7 mouse cellular contexts compared by ENCODE assay signal in the genomic region with DNA sequence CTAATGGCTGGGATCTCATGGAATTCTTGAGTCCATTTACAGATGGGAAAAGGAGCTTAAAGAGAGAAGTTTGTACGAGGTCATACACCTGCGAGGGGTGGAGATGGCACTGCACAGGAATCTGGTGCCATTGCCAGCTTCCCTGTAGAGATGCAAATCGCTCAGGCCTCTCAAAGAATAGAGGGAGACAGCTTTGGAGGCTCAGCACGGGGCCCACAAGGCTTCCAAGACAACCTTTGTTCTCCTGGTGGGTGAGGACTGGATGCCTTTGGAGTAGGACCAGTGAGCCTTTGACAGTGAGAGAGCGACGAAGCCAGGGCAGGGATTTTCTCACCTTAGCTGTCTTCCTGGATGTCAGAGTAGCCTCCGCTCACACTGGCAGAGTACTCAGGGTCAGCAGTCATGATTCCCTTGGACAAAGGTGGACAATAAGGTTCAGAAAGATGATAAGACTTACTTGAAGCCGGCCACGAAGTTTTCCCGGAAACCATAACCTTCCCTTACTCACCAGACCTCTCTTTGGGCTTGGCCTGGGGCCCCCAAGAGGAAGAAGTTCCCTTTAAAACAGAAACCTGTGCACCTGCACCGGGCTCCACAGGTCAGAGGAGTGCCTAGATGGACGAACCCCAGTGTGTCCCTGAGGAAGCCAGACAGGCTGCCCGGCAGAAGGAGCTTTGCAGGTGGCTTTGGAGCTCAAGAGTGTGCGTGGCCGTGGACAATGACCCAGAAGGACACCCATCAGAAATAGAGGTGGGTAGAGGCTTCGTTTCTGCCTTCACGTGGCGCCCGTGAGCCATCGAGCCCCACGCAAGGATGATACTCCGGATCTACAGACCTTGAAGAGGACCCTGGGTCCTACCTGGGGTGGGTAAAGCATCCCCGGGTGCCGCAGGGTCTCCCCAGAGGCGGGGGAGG. TPM values are rescaled to one million over a fixed set of nuclear protein-coding genes. Genes with fewer than 3 reads are reported as not detected.
DNase-seq lines count a peak whose midpoint lies in the region; ATAC-seq lines count a peak whose summit lies in the region.

Gene Tmem74b (plus strand): TSS at position 778 of the 915 bp plus-strand sequence.

- peaks cover 15% of the 10 kb centered on the region for H3K4me1 ChIP-seq in forebrain, embryonic 16.5 days (replicated peaks; ENCODE audit: control insufficient read depth, insufficient read depth, low read length)
- H3K4me1 ChIP-seq in liver, embryonic 15.5 days (replicated peaks) = peaks cover 6% of the 10 kb centered on the region

- no peak for DNase-seq in left cerebral cortex, postnatal 36 days (ENCODE audit: low spot score in 2 of 2)
- no peak for DNase-seq in left cerebral cortex, adult 9 months (ENCODE audit: low spot score in 2 of 2)
- peak; percentile 10 to 16 for DNase-seq in cerebellum, postnatal 10 days
- DNase-seq in testis, postnatal 10 days (ENCODE audit: low spot score) = no peak

- H3K36me3 ChIP-seq in forebrain, embryonic 16.5 days (ENCODE audit: control insufficient read depth, insufficient read depth) = no peaks in the 10 kb centered on the region
- no peaks in the 10 kb centered on the region for H3K36me3 ChIP-seq in liver, embryonic 15.5 days (replicated peaks)

- no peaks in the 10 kb centered on the region for H3K9me3 ChIP-seq in forebrain, embryonic 16.5 days (ENCODE audit: control insufficient read depth, low read length)
- H3K9me3 ChIP-seq in liver, embryonic 15.5 days (replicated peaks) = no peaks in the 10 kb centered on the region

- H3K9ac ChIP-seq in forebrain, embryonic 16.5 days (replicated peaks; ENCODE audit: low read depth, low read length) = peak within 1 kb of the TSS; percentile 96
- no peak within 1 kb of the TSS for H3K9ac ChIP-seq in liver, embryonic 15.5 days

- no peaks in the 10 kb centered on the region for H3K27me3 ChIP-seq in forebrain, embryonic 16.5 days (replicated peaks; ENCODE audit: control insufficient read depth, insufficient read depth, low read length)
- H3K27me3 ChIP-seq in liver, embryonic 15.5 days = peaks cover 72% of the 10 kb centered on the region

- intact Hi-C loops in left cerebral cortex, postnatal 36 days (cut with DNase I) = no loop called here

- peak within 1 kb of the TSS; percentile 89 for H3K4me2 ChIP-seq in forebrain, embryonic 16.5 days (ENCODE audit: low read length)
- peak within 1 kb of the TSS; percentile 68 for H3K4me2 ChIP-seq in liver, embryonic 15.5 days

- H3K4me3 ChIP-seq in forebrain, embryonic 16.5 days (replicated peaks; ENCODE audit: low read length) = peak within 1 kb of the TSS; percentile 77
- H3K4me3 ChIP-seq in liver, embryonic 15.5 days (replicated peaks) = peak within 1 kb of the TSS; percentile 47

- ATAC-seq in forebrain, embryonic 16.5 days = no peak; the same call in 1 of the 2 replicates
- 0 out of 2 replicates have a peak, but pooled peaks have one; percentile 9 for ATAC-seq in liver, embryonic 15.5 days (ENCODE audit: insufficient read depth)
- ATAC-seq in erythroblast, adult 5-6 weeks (replicated peaks; ENCODE audit: low FRiP score, poor library complexity, severe bottlenecking) = no peak

- 5% methylated on average over 25 of the region's 25 CpGs for WGBS in forebrain, embryonic 16.5 days
- 6% methylated on average over 25 of the region's 25 CpGs for WGBS in liver, embryonic 15.5 days (ENCODE audit: insufficient replicate concordance)

- peak within 1 kb of the TSS; percentile 55 for H3K27ac ChIP-seq in forebrain, embryonic 16.5 days (ENCODE audit: low read length)
- H3K27ac ChIP-seq in liver, embryonic 15.5 days (replicated peaks) = no peak within 1 kb of the TSS

RNA-seq across cellular contexts. Expression of gene Tmem74b, which starts in this region (rescaled TPM):
- 10 to 100 TPM; 10.1 to 11.6 TPM for total RNA-seq in left cerebral cortex, postnatal 36 days (2021)
- polyA plus RNA-seq in forebrain, embryonic 16.5 days (2015; fragmentation: Nextera tagmentation; extraction: Ambion mirVana) = 22.2 and 26.6 TPM in 2 replicates
- polyA plus RNA-seq in liver, embryonic 15.5 days (2015; fragmentation: Nextera tagmentation; extraction: Ambion mirVana) = 0.06 TPM in 1 of 2 replicates, not detected in the other
- total RNA-seq in erythroblast, adult 5-6 weeks (2015; ENCODE audit: low replicate concordance) = not detected in 2 replicates
- not detected in 2 replicates for total RNA-seq in erythroblast, adult 5-6 weeks (2017; ENCODE audit: low replicate concordance)

Comparison
In these comparisons a context has a peak if more than half of its experiments do, and no peak if none do; other contexts are left out.
1. RNA of gene Tmem74b (total RNA-seq): 10.1 to 11.6 TPM in left cerebral cortex, postnatal 36 days; not detected in erythroblast, adult 5-6 weeks; every median in the first group is over 10 times any median in the second.
2. RNA of gene Tmem74b (polyA plus RNA-seq): 22.2 to 26.6 TPM in forebrain, embryonic 16.5 days; 0.06 TPM in liver, embryonic 15.5 days; every median in the first group is over 10 times any median in the second.
3. Peak in ATAC-seq, H3K4me3 ChIP-seq and H3K4me2 ChIP-seq in liver, embryonic 15.5 days; RNA of the gene not detected or under 1 TPM.
4. DNase-seq: peak in cerebellum, postnatal 10 days (2 of 2); none in left cerebral cortex, postnatal 36 days (0 of 2), left cerebral cortex, adult 9 months (0 of 2) and testis, postnatal 10 days (single experiment).